Mouse (Mus musculus) erythroblast, embryonic 14.5 days (primary cell): ENCODE measurements around the gene Wdr45. TPM values are rescaled to one million over a fixed set of nuclear protein-coding genes. Genes with fewer than 3 reads are reported as not detected.
A peak's percentile ranks its signal among the peaks of the same experiment; 100 is the strongest.
"Not testable (repeated sequence)": the region's sequence is repeated elsewhere in the genome, so short reads cannot be mapped to it uniquely, and the experiment has no call there.

ENCODE experiments used
- H3K27me3 ChIP-seq: 2 replicates; pipeline ENCODE4 v1.6.1; 2012; ENCODE audit warnings: inconsistent platforms; ENCODE audit not compliant: control insufficient read depth
- H3K36me3 ChIP-seq: 2 replicates; pipeline ENCODE4 v1.6.1; 2012; ENCODE audit warnings: mild to moderate bottlenecking, inconsistent platforms; ENCODE audit not compliant: control insufficient read depth
- H3K4me1 ChIP-seq: 2 replicates; pipeline ENCODE4 v1.6.1; 2012; ENCODE audit warnings: inconsistent platforms; ENCODE audit not compliant: control insufficient read depth
- H3K4me3 ChIP-seq: replicated peaks from 2 replicates; pipeline ENCODE3; 2012; ENCODE audit warnings: moderate library complexity, mild to moderate bottlenecking, inconsistent platforms
- H3K9me3 ChIP-seq: 2 replicates; pipeline ENCODE4 v1.6.1; 2012; ENCODE audit warnings: low read length, inconsistent platforms, mixed read lengths; ENCODE audit not compliant: control insufficient read depth
- GATA1 ChIP-seq: IDR thresholded peaks from 2 replicates; pipeline ENCODE4 v1.6.1; 2012; ENCODE audit warnings: low read length, inconsistent platforms, mixed read lengths
- TAL1 ChIP-seq: IDR thresholded peaks from 3 replicates; pipeline ENCODE4 v1.6.1; 2012; ENCODE audit warnings: low read length, inconsistent platforms, mixed read lengths
- polyA plus RNA-seq: library from polyadenylated mRNA; stranded (reverse); fragments of >175 nt; gene quantifications from 2 replicates; pipeline ENCODE4 v1.2.3, GENCODE M21; 2012

Wdr45 gene
- polyA plus RNA-seq: 4.2 and 5.1 TPM in 2 replicates

DNA sequence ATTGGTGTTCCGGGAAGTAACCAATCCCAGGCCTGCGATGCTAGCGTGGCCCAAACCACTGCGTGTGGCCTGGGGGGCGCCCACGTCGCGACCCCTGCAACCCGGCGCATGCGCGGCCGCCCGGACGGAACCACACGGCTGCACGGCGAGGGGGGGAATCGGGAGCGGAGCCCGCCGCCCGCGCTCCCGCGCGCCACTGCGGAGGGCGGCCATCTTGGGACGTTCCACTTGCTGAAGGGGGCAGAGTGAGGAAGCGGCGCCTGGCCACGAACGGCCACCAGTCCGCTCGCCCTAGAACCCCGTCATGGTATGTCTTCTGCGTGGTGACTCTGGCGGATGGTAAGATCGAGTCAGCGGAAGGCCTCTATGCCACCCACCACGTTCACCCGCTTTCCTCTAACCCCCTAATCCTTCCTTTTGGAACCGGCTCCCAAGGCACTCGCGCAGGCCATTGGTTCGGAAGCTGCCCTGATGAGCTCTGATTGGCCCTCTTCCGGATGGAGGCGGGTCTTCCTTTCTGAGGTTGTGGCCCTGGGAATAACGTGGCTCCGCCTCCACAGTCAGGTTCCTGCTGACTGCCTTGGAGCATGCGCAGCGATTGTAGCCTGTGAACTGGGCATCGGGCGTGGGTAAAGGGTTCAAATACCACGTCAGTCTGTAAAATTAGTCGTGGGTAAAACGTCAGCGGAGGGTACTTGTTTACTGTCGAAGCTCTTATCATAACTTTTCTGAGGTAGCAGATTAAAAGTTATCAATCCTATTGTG lies at the start of gene Wdr45:
Gene Wdr45, plus strand, starts transcription at position 199 of the 765 bp plus-strand sequence.
- not testable (repeated sequence) for H3K4me1 ChIP-seq, H3K9me3 ChIP-seq, H3K36me3 ChIP-seq, H3K27me3 ChIP-seq
- H3K4me3 ChIP-seq: peak within 1 kb of the TSS; percentile 68

- H3K4me1 ChIP-seq: no peaks in the 10 kb centered on the region; the same call in 1 of the 2 replicates
- no peak for TF ChIP-seq GATA1
- no peak for TF ChIP-seq TAL1
- no peak overlapping the region for H3K4me3 ChIP-seq
- no peaks in the 10 kb centered on the region for H3K27me3 ChIP-seq
- peaks cover 3% of the 10 kb centered on the region; the same call in 1 of the 2 replicates for H3K9me3 ChIP-seq
- no peaks in the 10 kb centered on the region; the same call in 1 of the 2 replicates for H3K36me3 ChIP-seq
These were observed 49.3 kb upstream of the Wdr45 start for GRCm38 (mm10) chrX:7664791-7665190.

- Histone ChIP-seq H3K36me3 (no peaks in the 10 kb centered on the region; the same call in 1 of the 2 replicates), H3K9me3 (peaks cover 8% of the 10 kb centered on the region), H3K4me3 (no peak overlapping the region), H3K27me3 (peaks cover 2% of the 10 kb centered on the region), H3K4me1 (peaks cover 11% of the 10 kb centered on the region)
- TF ChIP-seq GATA1 (no peak), TAL1 (no peak)
These were observed 48.2 kb upstream of the Wdr45 start for GRCm38 (mm10) chrX:7665739-7666502.

- Histone ChIP-seq H3K9me3 (peaks cover 9% of the 10 kb centered on the region), H3K4me1 (peaks cover 30% of the 10 kb centered on the region), H3K27me3 (peaks cover 9% of the 10 kb centered on the region), H3K36me3 (no peaks in the 10 kb centered on the region; the same call in 1 of the 2 replicates), H3K4me3 (peak overlapping the region; percentile 63)
- TF ChIP-seq GATA1 (no peak), TAL1 (no peak)
These were observed 43.7 kb upstream of the Wdr45 start for GRCm38 (mm10) chrX:7670390-7670881.

- TF ChIP-seq TAL1 (no peak), GATA1 (no peak)
- peak within 1 kb of the TSS; percentile 63 for H3K4me3 ChIP-seq
- no peaks in the 10 kb centered on the region; the same call in 1 of the 2 replicates for H3K36me3 ChIP-seq
- peaks cover 9% of the 10 kb centered on the region for H3K27me3 ChIP-seq
- H3K4me1 ChIP-seq: peaks cover 30% of the 10 kb centered on the region
- H3K9me3 ChIP-seq: peaks cover 9% of the 10 kb centered on the region
These were observed 43.1 kb upstream of the Wdr45 start, which contains the start of gene Plp2 for GRCm38 (mm10) chrX:7670921-7671623. TSS of gene Plp2 (minus strand) at chrX:7671390.

DNA sequence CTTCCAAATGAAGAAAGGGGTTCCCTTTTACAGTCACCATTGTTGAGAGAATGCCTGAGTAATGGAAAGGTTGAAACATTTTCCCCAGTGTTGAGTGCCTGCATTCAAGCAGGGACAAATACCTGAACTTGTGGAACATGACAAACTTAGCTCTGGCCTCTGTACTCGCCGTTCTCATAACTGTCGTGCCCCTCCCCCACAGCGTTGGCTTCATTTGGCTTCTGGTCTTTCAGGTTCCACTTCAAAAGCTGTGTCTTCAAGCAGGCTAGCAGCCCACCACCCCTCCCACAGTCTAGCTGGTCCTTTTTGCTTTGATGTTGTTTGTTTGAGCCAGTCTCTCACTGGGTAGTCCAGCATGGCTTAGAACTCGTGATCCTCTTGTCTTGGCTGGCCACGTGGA lies 41.4 kb upstream of the Wdr45 start:
- H3K9me3 ChIP-seq: peaks cover 5% of the 10 kb centered on the region
- H3K4me1 ChIP-seq: peaks cover 30% of the 10 kb centered on the region

GRCm38 (mm10) chrX:7673578-7674281 lies 40.4 kb upstream of the Wdr45 start:
- Histone ChIP-seq H3K4me1 (peaks cover 30% of the 10 kb centered on the region), H3K27me3 (peaks cover 9% of the 10 kb centered on the region), H3K9me3 (peaks cover 5% of the 10 kb centered on the region), H3K36me3 (no peaks in the 10 kb centered on the region), H3K4me3 (peak overlapping the region; percentile 45)
- TF ChIP-seq TAL1 (no peak), GATA1 (no peak)

More for the DNA sequence above, 41.4 kb upstream of the Wdr45 start:
- Histone ChIP-seq H3K27me3 (peaks cover 9% of the 10 kb centered on the region), H3K36me3 (no peaks in the 10 kb centered on the region), H3K4me3 (no peak overlapping the region)
- no peak for TF ChIP-seq TAL1
- no peak for TF ChIP-seq GATA1

- TF ChIP-seq TAL1 (no peak), GATA1 (no peak)
- Histone ChIP-seq H3K27me3 (peaks cover 9% of the 10 kb centered on the region), H3K4me1 (peaks cover 32% of the 10 kb centered on the region), H3K9me3 (peaks cover 5% of the 10 kb centered on the region), H3K36me3 (no peaks in the 10 kb centered on the region), H3K4me3 (peak overlapping the region; percentile 45)
These were observed 39.7 kb upstream of the Wdr45 start for GRCm38 (mm10) chrX:7674284-7675000.
